Comparison of ENCODE assay signal across 23 mouse cellular contexts in genomic region chr9:57325962-57326361, GRCm38 (mm10).
"Had no signal": no experiment of that assay in that cellular context is flagged by ENCODE, and none has a peak within 500 bp of the region (broad histone marks: within the 10 kb centered on the region; RNA-seq: fewer than 3 reads in every experiment).

No protein-coding gene starts in this region.

- H3K27ac ChIP-seq: heart, embryonic 13.5 days; heart, embryonic 15.5 days; hindbrain, embryonic 10.5 days; hindbrain, embryonic 12.5 days; hindbrain, embryonic 14.5 days; intestine, embryonic 15.5 days; layer of hippocampus, adult 2 months; left cerebral cortex, adult 2 months; limb, embryonic 10.5 days; limb, embryonic 12.5 days had no signal

- ATAC-seq: hindbrain, embryonic 16.5 days; inflammation-experienced regulatory T-cells, adult 6 months; intestine, embryonic 15.5 days; intestine, postnatal 0 days had no signal

- H3K27me3 ChIP-seq: heart, embryonic 13.5 days; heart, embryonic 15.5 days; hindbrain, embryonic 12.5 days; intestine, embryonic 15.5 days; limb, embryonic 12.5 days had no signal

- H3K4me3 ChIP-seq: heart, embryonic 13.5 days; heart, embryonic 15.5 days; hindbrain, embryonic 10.5 days; hindbrain, embryonic 12.5 days; intestine, embryonic 15.5 days; layer of hippocampus, adult 2 months; left cerebral cortex, adult 2 months; limb, embryonic 10.5 days; limb, embryonic 12.5 days had no signal

- H3K4me2 ChIP-seq: heart, embryonic 11.5 days; heart, embryonic 13.5 days; heart, embryonic 15.5 days; hindbrain, embryonic 12.5 days; hindbrain, embryonic 14.5 days; intestine, embryonic 15.5 days; limb, embryonic 12.5 days had no signal

- H3K36me3 ChIP-seq: heart, embryonic 13.5 days; heart, embryonic 15.5 days; hindbrain, embryonic 10.5 days; hindbrain, embryonic 12.5 days; intestine, embryonic 15.5 days; limb, embryonic 10.5 days; limb, embryonic 12.5 days had no signal

- H3K9ac ChIP-seq: heart, embryonic 13.5 days; heart, embryonic 15.5 days; hindbrain, embryonic 12.5 days; hindbrain, embryonic 14.5 days; intestine, embryonic 15.5 days; limb, embryonic 12.5 days had no signal

- DNase-seq: gastrocnemius, postnatal 25 days; heart, adult 18-20 months; heart, postnatal 4 days; kidney, adult 18-20 months; kidney, adult 8-10 months; kidney, postnatal 10 days; kidney, postnatal 25 days; kidney, postnatal 4 days; liver had no signal

- H3K4me1 ChIP-seq: heart, embryonic 15.5 days; hindbrain, embryonic 10.5 days; hindbrain, embryonic 12.5 days; intestine, embryonic 15.5 days; limb, embryonic 10.5 days; limb, embryonic 12.5 days had no signal

- H3K9me3 ChIP-seq: heart, embryonic 13.5 days; heart, embryonic 15.5 days; hindbrain, embryonic 10.5 days; hindbrain, embryonic 12.5 days; intestine, embryonic 15.5 days; limb, embryonic 10.5 days; limb, embryonic 12.5 days had no signal
